Mouse (Mus musculus): ENCODE data around the gene Rnd2. TPM values are rescaled to one million over a fixed set of nuclear protein-coding genes. Genes with fewer than 3 reads are reported as not detected.
A peak's percentile ranks its signal among the peaks of the same experiment; 100 is the strongest.
"Not testable (repeated sequence)": the region's sequence is repeated elsewhere in the genome, so short reads cannot be mapped to it uniquely, and the experiment has no call there.

Gene Rnd2
- polyA plus RNA-seq, 1 experiment from 2014 or later, result 37.5 TPM

GRCm38 (mm10) chr11:101424925-101425813 is 39.6 kb upstream of the Rnd2 start, which contains the start of the genes Rundc1 and Ptges3l:
TSS of gene Rundc1 (plus strand) at chr11:101425085.
TSS of gene Ptges3l (minus strand) at chr11:101425333.
- Histone ChIP-seq H3K4me1 (ENCODE audit: control insufficient read depth, insufficient read depth, low read length) (peaks cover 17% of the 10 kb centered on the region), H3K27ac (ENCODE audit: low read depth, low read length) (peak within 1 kb of the TSS; percentile 51), H3K4me3 (ENCODE audit: low read depth, low read length) (peak within 1 kb of the TSS; percentile 95), H3K9me3 (ENCODE audit: control insufficient read depth, low read length) (no peaks in the 10 kb centered on the region), H3K4me2 (peak within 1 kb of the TSS; percentile 95), H3K9ac (ENCODE audit: low read length) (peak within 1 kb of the TSS; percentile 81), H3K27me3 (ENCODE audit: control insufficient read depth, insufficient read depth, low read length) (0 out of 2 replicates have a peak, but pooled peaks cover 4% of the 10 kb centered on the region), H3K36me3 (ENCODE audit: control insufficient read depth, insufficient read depth, low read length) (peaks cover 3% of the 10 kb centered on the region; the same call in 1 of the 2 replicates)
- DNase-seq (ENCODE audit: low spot score, missing footprints), result peak; percentile 99
- WGBS, result under 1% methylated on average over 80 of the region's 81 CpGs
- peak; percentile 95 for ATAC-seq (ENCODE audit: low FRiP score)

DNA sequence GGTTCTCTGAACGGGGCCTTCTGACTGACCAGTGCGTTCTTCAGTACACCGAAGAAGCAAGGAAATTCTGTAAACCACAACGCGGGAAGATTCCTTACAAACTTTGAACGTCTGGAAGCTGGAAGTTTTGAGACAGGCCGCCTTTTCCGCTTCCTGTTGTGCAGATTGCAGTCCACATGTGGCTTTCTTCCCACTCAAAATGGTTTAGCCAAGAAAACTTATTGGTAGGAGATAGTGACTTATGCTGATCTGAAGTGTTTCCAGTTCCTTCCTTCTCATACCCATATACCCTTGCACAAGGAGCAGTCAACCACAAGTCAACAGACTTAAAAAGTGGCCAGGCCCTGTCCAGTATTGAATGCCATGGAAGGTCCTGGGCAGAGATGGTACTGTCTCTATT is 38.6 kb upstream of the Rnd2 start:
- Histone ChIP-seq H3K4me1 (ENCODE audit: control insufficient read depth, insufficient read depth, low read length) (peaks cover 17% of the 10 kb centered on the region), H3K4me3 (ENCODE audit: low read depth, low read length) (peak overlapping the region; percentile 95), H3K9me3 (ENCODE audit: control insufficient read depth, low read length) (no peaks in the 10 kb centered on the region), H3K4me2 (peak overlapping the region; percentile 95), H3K36me3 (ENCODE audit: control insufficient read depth, insufficient read depth, low read length) (peaks cover 7% of the 10 kb centered on the region), H3K27me3 (ENCODE audit: control insufficient read depth, insufficient read depth, low read length) (0 out of 2 replicates have a peak, but pooled peaks cover 4% of the 10 kb centered on the region), H3K27ac (ENCODE audit: low read depth, low read length) (no peak overlapping the region), H3K9ac (ENCODE audit: low read length) (peak overlapping the region; percentile 81; the same call in 1 of the 2 replicates)
- WGBS, result 65% methylated on average over 8 of the region's 8 CpGs
- no peak for ATAC-seq (ENCODE audit: low FRiP score)
- no peak for DNase-seq (ENCODE audit: low spot score, missing footprints)

GRCm38 (mm10) chr11:101431327-101431726 is 33.5 kb upstream of the Rnd2 start:
- Histone ChIP-seq H3K27me3 (ENCODE audit: control insufficient read depth, insufficient read depth, low read length) (no peaks in the 10 kb centered on the region), H3K36me3 (ENCODE audit: control insufficient read depth, insufficient read depth, low read length) (peaks cover 21% of the 10 kb centered on the region), H3K9me3 (ENCODE audit: control insufficient read depth, low read length) (no peaks in the 10 kb centered on the region), H3K27ac (ENCODE audit: low read depth, low read length) (no peak overlapping the region), H3K4me1 (ENCODE audit: control insufficient read depth, insufficient read depth, low read length) (peaks cover 4% of the 10 kb centered on the region; the same call in 1 of the 2 replicates), H3K9ac (ENCODE audit: low read length) (no peak overlapping the region), H3K4me2 (no peak overlapping the region), H3K4me3 (ENCODE audit: low read depth, low read length) (no peak overlapping the region)
- WGBS, result 92% methylated on average over 9 of the region's 9 CpGs
- DNase-seq (ENCODE audit: low spot score, missing footprints), result no peak
- ATAC-seq (ENCODE audit: low FRiP score), result no peak

DNA sequence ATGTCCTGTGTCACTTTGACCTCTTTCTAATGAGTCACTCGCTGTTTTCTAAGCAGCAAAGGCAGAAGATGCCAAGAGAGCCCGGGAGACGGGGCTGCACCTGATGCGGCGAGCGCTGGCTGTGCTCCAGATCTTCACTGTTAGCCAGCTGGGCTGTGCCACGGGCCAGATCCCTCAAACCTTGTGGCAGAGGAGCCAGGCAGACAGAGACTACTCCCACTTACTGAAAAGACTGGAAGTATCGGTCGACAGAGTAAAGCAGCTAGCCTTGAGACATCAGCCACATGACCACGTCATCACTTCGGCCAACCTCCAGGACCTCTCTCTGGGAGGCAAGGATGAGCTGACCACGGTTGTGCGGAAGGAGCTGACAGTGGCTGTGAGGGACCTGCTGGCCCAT is 31.4 kb upstream of the Rnd2 start:
- no peaks in the 10 kb centered on the region for H3K4me1 ChIP-seq (ENCODE audit: control insufficient read depth, insufficient read depth, low read length)
- no peak overlapping the region for H3K4me2 ChIP-seq
- no peak for DNase-seq (ENCODE audit: low spot score, missing footprints)
- 97% methylated on average over 13 of the region's 13 CpGs for WGBS
- H3K9me3 ChIP-seq (ENCODE audit: control insufficient read depth, low read length), result no peaks in the 10 kb centered on the region
- H3K36me3 ChIP-seq (ENCODE audit: control insufficient read depth, insufficient read depth, low read length), result peaks cover 21% of the 10 kb centered on the region
- no peak overlapping the region for H3K9ac ChIP-seq (ENCODE audit: low read length)
- no peak for ATAC-seq (ENCODE audit: low FRiP score)
- H3K27me3 ChIP-seq (ENCODE audit: control insufficient read depth, insufficient read depth, low read length), result no peaks in the 10 kb centered on the region
- no peak overlapping the region for H3K27ac ChIP-seq (ENCODE audit: low read depth, low read length)
- no peak overlapping the region for H3K4me3 ChIP-seq (ENCODE audit: low read depth, low read length)

DNA sequence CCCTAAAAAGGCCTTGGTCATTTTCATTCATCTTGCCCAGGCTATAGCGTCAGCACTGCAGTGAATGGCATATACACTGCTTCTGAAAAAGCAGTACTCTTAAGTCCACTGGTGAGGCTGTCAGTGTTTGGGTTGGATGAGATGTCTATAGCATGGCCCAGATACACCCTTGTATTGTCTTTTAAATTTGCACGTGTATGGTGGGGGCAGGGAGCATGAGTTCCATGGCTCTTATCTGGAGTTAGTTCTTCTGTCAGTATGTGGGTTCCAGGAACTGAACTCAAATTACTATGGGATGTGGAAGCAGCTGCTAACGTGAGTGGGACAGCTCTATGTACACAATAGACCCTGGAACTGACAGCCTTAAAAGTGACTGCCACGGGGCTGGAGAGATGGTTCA is 29.0 kb upstream of the Rnd2 start:
- no peak for ATAC-seq (ENCODE audit: low FRiP score)
- Histone ChIP-seq H3K9me3 (ENCODE audit: control insufficient read depth, low read length) (no peaks in the 10 kb centered on the region), H3K36me3 (ENCODE audit: control insufficient read depth, insufficient read depth, low read length) (peaks cover 14% of the 10 kb centered on the region), H3K4me2 (no peak overlapping the region), H3K9ac (ENCODE audit: low read length) (no peak overlapping the region), H3K4me1 (ENCODE audit: control insufficient read depth, insufficient read depth, low read length) (no peaks in the 10 kb centered on the region), H3K4me3 (ENCODE audit: low read depth, low read length) (no peak overlapping the region), H3K27me3 (ENCODE audit: control insufficient read depth, insufficient read depth, low read length) (no peaks in the 10 kb centered on the region), H3K27ac (ENCODE audit: low read depth, low read length) (no peak overlapping the region)
- DNase-seq (ENCODE audit: low spot score, missing footprints), result no peak
- 92% methylated on average over 4 of the region's 4 CpGs for WGBS

DNA sequence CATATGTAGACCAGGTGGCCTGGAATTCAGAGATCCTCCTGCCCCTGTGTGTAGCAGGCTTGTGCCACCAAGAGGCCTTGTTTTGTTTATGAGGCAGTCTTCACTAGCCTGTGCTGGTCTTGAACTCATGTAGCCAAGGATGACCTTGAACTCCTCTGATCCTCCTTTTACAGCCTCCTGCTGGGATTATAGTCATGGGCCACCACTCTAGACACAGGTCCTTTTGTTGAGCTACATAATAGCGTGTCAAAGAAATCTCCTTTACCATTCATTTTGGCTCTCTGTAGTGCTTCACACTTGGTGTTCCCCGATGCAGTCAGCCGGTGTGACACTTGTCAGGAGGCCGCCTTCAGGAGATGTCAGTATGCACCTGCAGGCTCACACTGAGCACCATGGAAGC is 27.9 kb upstream of the Rnd2 start:
- H3K27ac ChIP-seq (ENCODE audit: low read depth, low read length), result no peak overlapping the region
- H3K9ac ChIP-seq (ENCODE audit: low read length), result no peak overlapping the region
- no peaks in the 10 kb centered on the region for H3K4me1 ChIP-seq (ENCODE audit: control insufficient read depth, insufficient read depth, low read length)
- WGBS, result 56% methylated on average over 4 of the region's 4 CpGs
- no peak for DNase-seq (ENCODE audit: low spot score, missing footprints)
- no peaks in the 10 kb centered on the region for H3K9me3 ChIP-seq (ENCODE audit: control insufficient read depth, low read length)
- no peak overlapping the region for H3K4me2 ChIP-seq
- H3K4me3 ChIP-seq (ENCODE audit: low read depth, low read length), result no peak overlapping the region
- ATAC-seq (ENCODE audit: low FRiP score), result no peak
- no peaks in the 10 kb centered on the region for H3K27me3 ChIP-seq (ENCODE audit: control insufficient read depth, insufficient read depth, low read length)
- peaks cover 11% of the 10 kb centered on the region for H3K36me3 ChIP-seq (ENCODE audit: control insufficient read depth, insufficient read depth, low read length)

DNA sequence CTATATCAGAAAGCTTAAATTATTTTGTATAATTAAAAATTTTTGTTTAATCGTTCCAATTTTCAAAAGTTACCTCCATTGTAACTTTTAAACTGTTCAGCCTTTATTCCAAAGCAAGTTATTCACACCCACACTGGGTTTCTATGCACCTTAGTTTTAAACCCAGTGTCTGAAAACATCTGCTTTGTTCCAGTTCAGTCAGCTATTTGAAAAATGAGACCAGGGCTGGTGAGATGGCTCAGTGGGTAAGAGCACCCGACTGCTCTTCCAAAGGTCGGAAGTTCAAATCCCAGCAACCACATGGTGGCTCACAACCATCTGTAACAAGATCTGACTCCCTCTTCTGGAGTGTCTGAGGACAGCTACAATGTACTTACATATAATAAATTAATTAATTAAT is 26.8 kb upstream of the Rnd2 start:
- not testable (repeated sequence) for H3K27me3 ChIP-seq (ENCODE audit: control insufficient read depth, insufficient read depth, low read length); H3K9ac ChIP-seq (ENCODE audit: low read length); ATAC-seq (ENCODE audit: low FRiP score); H3K27ac ChIP-seq (ENCODE audit: low read depth, low read length); H3K4me3 ChIP-seq (ENCODE audit: low read depth, low read length); H3K4me1 ChIP-seq (ENCODE audit: control insufficient read depth, insufficient read depth, low read length); H3K9me3 ChIP-seq (ENCODE audit: control insufficient read depth, low read length); H3K4me2 ChIP-seq; H3K36me3 ChIP-seq (ENCODE audit: control insufficient read depth, insufficient read depth, low read length); DNase-seq (ENCODE audit: low spot score, missing footprints)
- WGBS, result 60% methylated on average over 3 of the region's 3 CpGs

DNA sequence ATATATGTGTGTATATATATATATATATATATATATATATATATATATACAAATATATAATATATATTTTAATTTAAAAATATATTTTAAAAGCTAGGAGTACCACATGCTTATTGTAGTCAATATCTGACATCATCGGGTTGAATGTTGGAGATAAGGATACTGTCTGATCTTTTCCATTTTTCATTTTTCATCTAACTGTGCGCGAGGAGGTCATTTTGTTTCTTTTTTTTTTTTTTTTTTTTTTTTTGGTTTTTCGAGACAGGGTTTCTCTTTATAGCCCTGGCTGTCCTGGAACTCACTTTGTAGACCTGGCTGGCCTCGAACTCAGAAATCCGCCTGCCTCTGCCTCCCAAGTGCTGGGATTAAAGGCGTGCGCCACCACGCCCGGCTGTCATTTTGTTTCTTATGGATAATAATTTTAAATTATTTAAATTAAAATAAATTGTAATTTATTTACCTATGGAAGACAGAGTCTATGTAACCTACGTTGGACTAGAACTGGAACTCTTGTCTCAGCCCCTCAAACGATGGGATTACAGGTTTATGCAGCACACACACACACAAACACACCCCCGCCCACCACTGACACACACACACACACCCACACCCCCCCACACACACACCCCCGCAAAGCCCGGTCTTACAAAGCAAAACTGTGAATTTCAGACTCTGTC is 23.2 kb upstream of the Rnd2 start:
- peak overlapping the region; percentile 87 for H3K4me3 ChIP-seq (ENCODE audit: low read depth, low read length)
- peaks cover 12% of the 10 kb centered on the region; the same call in 1 of the 2 replicates for H3K36me3 ChIP-seq (ENCODE audit: control insufficient read depth, insufficient read depth, low read length)
- DNase-seq (ENCODE audit: low spot score, missing footprints); H3K4me1 ChIP-seq (ENCODE audit: control insufficient read depth, insufficient read depth, low read length); H3K27ac ChIP-seq (ENCODE audit: low read depth, low read length); H3K27me3 ChIP-seq (ENCODE audit: control insufficient read depth, insufficient read depth, low read length); H3K9ac ChIP-seq (ENCODE audit: low read length); H3K4me2 ChIP-seq; H3K9me3 ChIP-seq (ENCODE audit: control insufficient read depth, low read length): not testable (repeated sequence)
- peak; percentile 74; the same call in 1 of the 2 replicates for ATAC-seq (ENCODE audit: low FRiP score)
- WGBS, result 38% methylated on average over 15 of the region's 15 CpGs
